Mouse (Mus musculus) kidney, adult 2 months (tissue): ENCODE results near the gene Btnl2. TPM values are rescaled to one million over a fixed set of nuclear protein-coding genes. Genes with fewer than 3 reads are reported as not detected.
A peak's percentile ranks its signal among the peaks of the same experiment; 100 is the strongest.

Source experiments
- DNase-seq: peaks from one replicate; pipeline ENCODE4 v3.0.0; 2021
- H3K27ac ChIP-seq: fragments of 200-500 bp; 2 replicates; pipeline ENCODE4 v1.5.1; 2012; ENCODE audit warnings: low read depth, low read length, control low read depth, inconsistent platforms; ENCODE audit not compliant: insufficient read depth
- H3K27me3 ChIP-seq: fragments of 200-500 bp; replicated peaks from 2 replicates; pipeline ENCODE4 v1.6.1; 2012; ENCODE audit warnings: mild to moderate bottlenecking, moderate library complexity, low read length, inconsistent platforms; ENCODE audit not compliant: control insufficient read depth, insufficient read depth
- H3K36me3 ChIP-seq: fragments of 200-500 bp; 2 replicates; pipeline ENCODE4 v1.6.1; 2012; ENCODE audit warnings: mild to moderate bottlenecking, moderate library complexity, low read length, inconsistent platforms; ENCODE audit not compliant: control insufficient read depth, insufficient read depth
- H3K4me1 ChIP-seq: fragments of 200-500 bp; 2 replicates; pipeline ENCODE4 v1.6.1; 2011; ENCODE audit warnings: low read length; ENCODE audit not compliant: control insufficient read depth, insufficient read depth
- H3K4me3 ChIP-seq: fragments of 200-500 bp; 2 replicates; pipeline ENCODE4 v1.5.1; 2011; ENCODE audit warnings: mild to moderate bottlenecking, low read depth, low read length, control low read depth; ENCODE audit not compliant: insufficient read depth
- CTCF ChIP-seq: fragments of 200-500 bp; conservative IDR thresholded peaks from 2 replicates; pipeline ENCODE4 v1.5.1; 2011; ENCODE audit warnings: low read depth, mild to moderate bottlenecking, control low read depth, low read length, moderate library complexity, mixed read lengths; ENCODE audit not compliant: insufficient read depth, insufficient read length
- POLR2A ChIP-seq: fragments of 200-500 bp; IDR thresholded peaks from one replicate; pipeline ENCODE4 v1.6.1; 2011; ENCODE audit warnings: low read depth, low read length, control low read depth
- WGBS: fragments of 180-500 bp; shearing (Covaris S2); methylation state at CpG from one replicate; pipeline ENCODE4 v1.1.7; 2018; 5-methylcytosine and 5-hydroxymethylcytosine counted together
- polyA plus RNA-seq: library from polyadenylated mRNA; depleted of rRNA; stranded (reverse); fragments of >200 nt; gene quantifications from 2 replicates; pipeline ENCODE4 v1.2.3, GENCODE M21; 2012

Gene Btnl2
- polyA plus RNA-seq, 1 experiment, result 0.11 TPM

DNA sequence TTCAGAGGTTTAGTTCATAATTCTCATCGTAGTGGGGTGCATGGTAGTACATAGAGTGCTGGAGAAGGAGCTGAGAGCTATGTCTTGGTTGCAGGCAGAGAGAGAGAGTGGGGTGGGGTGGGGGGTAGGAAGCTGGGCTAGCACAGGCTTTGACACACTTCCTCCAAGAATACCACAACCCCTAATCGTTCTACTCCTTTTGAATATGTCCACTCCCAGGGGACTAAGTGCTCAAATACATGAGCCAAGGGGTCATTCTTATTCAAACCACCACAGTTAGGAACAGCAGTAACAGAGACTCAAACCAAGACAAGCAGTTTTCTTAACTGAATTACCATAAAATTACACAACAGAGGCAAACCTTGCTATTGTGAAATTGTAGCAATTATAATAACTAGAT, 32.0 kb downstream of the Btnl2 start:
- Histone ChIP-seq H3K4me3 (no peak overlapping the region), H3K27ac (no peak overlapping the region), H3K36me3 (no peaks in the 10 kb centered on the region), H3K27me3 (no peaks in the 10 kb centered on the region), H3K4me1 (no peaks in the 10 kb centered on the region)
- DNase-seq, result no peak
- WGBS, result 69% methylated on average over 2 of the region's 2 CpGs
- TF ChIP-seq POLR2A (no peak), CTCF (no peak)

DNA sequence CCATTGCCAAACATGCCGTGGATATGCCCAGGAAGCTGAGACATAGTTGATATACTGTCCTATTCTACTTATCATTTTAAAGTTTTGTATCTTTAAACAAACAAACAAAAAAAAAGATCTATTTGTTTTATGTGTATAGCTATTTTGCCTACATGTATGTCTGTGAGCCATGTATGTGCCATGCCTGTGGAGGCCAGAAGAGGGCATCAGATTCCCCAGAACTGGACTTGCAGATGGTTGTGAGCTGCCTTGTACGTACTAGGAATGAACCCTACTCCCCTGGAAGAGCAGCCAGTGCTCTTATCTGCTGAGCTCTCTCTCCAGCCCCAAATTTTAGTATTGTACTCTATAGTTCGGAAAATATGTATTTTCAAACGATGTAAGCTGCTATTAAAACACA, 33.9 kb downstream of the Btnl2 start:
- 35% methylated on average over 4 of the region's 4 CpGs for WGBS

DNA sequence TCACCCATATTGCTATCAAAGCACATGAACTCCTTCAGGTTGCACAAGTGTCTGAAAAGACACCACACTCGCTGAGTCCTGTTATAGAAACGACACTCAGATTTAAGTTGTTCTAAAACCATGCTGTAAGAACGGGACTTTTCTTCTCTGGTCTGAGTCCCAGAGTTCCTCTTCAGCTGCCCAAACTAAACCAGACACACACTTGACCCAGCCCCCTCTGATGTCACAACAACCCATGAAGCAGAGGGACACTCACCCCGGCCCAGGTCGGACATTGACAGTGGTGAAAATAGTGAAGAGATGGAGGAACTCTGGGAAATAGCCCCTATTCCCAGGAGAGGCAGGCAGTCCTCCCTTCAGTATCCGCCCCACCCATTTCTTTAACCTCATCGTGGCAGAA, 36.9 kb downstream of the Btnl2 start:
- Histone ChIP-seq H3K27ac (no peak overlapping the region), H3K36me3 (no peaks in the 10 kb centered on the region), H3K4me3 (no peak overlapping the region), H3K4me1 (no peaks in the 10 kb centered on the region), H3K27me3 (no peaks in the 10 kb centered on the region)
- TF ChIP-seq POLR2A (no peak), CTCF (no peak)
- peak; percentile 3 for DNase-seq
- 62% methylated on average over 7 of the region's 7 CpGs for WGBS

More for the DNA sequence above, 33.9 kb downstream of the Btnl2 start:
- H3K4me3 ChIP-seq, result no peak overlapping the region
- no peak overlapping the region for H3K27ac ChIP-seq
- peak; percentile 61 for DNase-seq
- H3K27me3 ChIP-seq, result no peaks in the 10 kb centered on the region
- H3K4me1 ChIP-seq, result no peaks in the 10 kb centered on the region
- H3K36me3 ChIP-seq, result no peaks in the 10 kb centered on the region
- peak; percentile 81 for TF ChIP-seq CTCF
- no peak for TF ChIP-seq POLR2A

DNA sequence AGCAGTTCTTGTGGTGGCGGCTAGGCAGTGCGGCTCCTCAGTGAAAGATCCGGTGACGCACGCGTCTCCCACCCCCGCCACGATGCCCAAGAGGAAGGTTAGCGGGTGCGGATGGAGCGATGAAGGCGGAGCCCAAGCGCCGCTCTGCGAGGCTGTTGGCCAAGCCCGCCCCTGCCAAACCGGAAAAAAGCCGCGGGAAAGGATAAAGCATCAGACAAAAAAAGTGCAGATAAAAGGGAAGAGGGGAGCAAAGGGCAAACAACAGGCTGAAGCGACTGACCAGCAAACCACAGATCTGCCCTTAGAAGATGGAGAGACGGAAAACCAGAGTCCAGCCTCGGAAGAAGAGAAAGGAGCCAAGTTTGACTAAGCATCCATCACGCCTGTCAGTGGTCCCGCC, 37.7 kb downstream of the Btnl2 start:
- Histone ChIP-seq H3K4me3 (no peak overlapping the region), H3K4me1 (no peaks in the 10 kb centered on the region), H3K27ac (no peak overlapping the region), H3K27me3 (no peaks in the 10 kb centered on the region), H3K36me3 (no peaks in the 10 kb centered on the region)
- peak; percentile 76 for DNase-seq
- TF ChIP-seq CTCF (no peak), POLR2A (no peak)
- WGBS, result 2% methylated on average over 24 of the region's 24 CpGs

DNA sequence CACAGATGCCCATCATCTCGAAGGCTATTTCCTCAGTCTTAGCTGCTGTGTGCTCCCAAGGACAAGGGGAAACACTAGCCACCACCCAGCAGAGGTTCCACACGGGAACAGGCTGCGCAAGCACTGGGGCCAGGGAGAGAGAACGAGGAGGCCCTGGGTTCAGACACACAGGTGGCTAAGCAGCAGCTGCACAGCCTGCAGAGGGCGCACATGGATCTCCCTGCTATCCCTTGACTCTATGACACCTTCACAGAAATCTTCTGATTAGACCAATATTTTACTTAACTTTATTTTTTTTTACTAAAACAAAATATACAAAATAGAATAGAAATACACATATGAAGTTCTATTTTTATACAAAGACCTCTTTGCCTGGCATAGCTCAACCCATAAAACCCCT, 42.7 kb downstream of the Btnl2 start:
- DNase-seq, result peak; percentile 4
- 71% methylated on average over 5 of the region's 5 CpGs for WGBS
- no peak overlapping the region for H3K27ac ChIP-seq
- TF ChIP-seq POLR2A, result no peak
- no peak; the same call in 1 of the 2 replicates for TF ChIP-seq CTCF
- no peaks in the 10 kb centered on the region for H3K4me1 ChIP-seq
- H3K27me3 ChIP-seq, result no peaks in the 10 kb centered on the region
- no peaks in the 10 kb centered on the region for H3K36me3 ChIP-seq
- no peak overlapping the region for H3K4me3 ChIP-seq

DNA sequence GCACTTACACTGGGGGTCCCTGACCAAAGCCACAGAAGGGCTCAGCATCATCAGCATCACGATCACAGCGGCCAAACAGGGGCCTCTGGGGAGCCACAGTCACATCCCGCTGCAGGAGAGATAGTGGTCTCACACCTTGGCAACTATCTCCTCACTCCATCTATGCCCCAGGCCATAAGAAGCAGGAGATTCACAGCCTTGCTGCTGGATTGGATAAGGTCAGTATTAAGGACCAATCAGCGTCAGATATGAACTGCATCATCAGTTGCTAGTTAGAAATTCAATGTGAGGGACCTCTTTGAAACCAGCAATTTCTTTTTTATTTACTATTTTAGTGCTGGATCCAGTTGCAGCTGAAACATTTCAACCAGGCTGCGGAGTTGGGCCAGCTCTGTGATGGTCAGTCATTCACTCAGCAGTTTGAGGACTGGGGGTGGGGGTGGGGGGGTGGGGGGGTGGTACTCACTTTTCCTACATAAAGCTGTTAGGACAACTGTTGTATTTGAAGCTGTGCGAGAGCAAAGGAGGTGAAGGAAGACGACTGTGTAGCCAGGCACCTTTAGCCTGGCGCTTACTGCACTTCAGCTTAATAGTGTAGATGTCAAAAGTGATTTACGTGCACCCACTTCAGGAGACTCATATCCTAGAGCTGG, 43.6 kb downstream of the Btnl2 start:
- no peak for TF ChIP-seq POLR2A
- TF ChIP-seq CTCF, result no peak
- 9% methylated on average over 9 of the region's 9 CpGs for WGBS
- Histone ChIP-seq H3K27ac (no peak overlapping the region), H3K27me3 (no peaks in the 10 kb centered on the region), H3K4me1 (no peaks in the 10 kb centered on the region), H3K4me3 (peak overlapping the region; percentile 59; the same call in 1 of the 2 replicates), H3K36me3 (no peaks in the 10 kb centered on the region)
- peak; percentile 89 for DNase-seq

DNA sequence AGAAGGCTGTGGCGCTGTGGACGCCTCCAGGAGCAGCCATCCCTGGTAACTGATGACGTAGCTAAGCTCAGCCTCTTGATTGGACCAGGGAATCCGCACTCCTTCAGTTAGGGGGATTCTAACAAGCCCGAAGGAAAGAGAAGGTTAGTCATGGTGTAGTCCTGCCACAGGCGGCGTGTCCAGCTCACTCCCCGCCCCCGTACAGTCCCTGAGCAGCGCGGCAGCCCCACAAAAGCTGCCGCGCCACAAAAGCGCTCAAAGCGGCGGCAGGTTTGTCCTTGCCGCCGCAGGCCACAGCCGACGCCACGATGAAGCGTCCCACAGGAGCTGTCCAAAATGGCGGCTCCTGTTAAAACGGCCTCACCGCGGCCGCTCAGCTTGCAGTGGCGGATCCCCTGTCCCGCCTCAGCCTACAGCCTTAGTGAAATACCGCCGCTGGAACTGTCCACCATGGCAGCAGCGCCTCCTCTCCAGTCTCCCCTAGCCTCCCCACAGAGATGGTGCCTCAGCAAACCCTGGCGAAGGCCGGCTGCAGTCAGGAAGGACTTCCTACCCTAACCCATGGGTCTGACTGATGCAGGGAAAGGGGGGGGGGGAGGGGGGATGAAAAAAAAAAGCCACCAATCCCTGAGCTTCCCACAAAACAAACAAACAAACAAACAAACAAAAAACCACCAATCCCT, 44.2 kb downstream of the Btnl2 start, which contains the start of gene BC051142:
Gene BC051142 (plus strand): TSS at position 110 of the 683 bp plus-strand sequence.
- Histone ChIP-seq H3K4me3 (peak within 1 kb of the TSS; percentile 59), H3K36me3 (no peaks in the 10 kb centered on the region), H3K27me3 (no peaks in the 10 kb centered on the region), H3K27ac (peak within 1 kb of the TSS; percentile 32; the same call in 1 of the 2 replicates), H3K4me1 (no peaks in the 10 kb centered on the region)
- DNase-seq, result peak; percentile 90
- TF ChIP-seq CTCF (no peak), POLR2A (peak; percentile 61)
- under 1% methylated on average over 34 of the region's 34 CpGs for WGBS
